Mouse (Mus musculus) cerebral cortex, adult 2 months (tissue): ENCODE data around the gene Spon1.

Experiments used
- WGBS: fragments of 180-500 bp; shearing (Covaris S2); methylation state at CpG from one replicate; pipeline ENCODE4 v1.1.7; 2018; 5-methylcytosine and 5-hydroxymethylcytosine counted together

Gene Spon1

DNA sequence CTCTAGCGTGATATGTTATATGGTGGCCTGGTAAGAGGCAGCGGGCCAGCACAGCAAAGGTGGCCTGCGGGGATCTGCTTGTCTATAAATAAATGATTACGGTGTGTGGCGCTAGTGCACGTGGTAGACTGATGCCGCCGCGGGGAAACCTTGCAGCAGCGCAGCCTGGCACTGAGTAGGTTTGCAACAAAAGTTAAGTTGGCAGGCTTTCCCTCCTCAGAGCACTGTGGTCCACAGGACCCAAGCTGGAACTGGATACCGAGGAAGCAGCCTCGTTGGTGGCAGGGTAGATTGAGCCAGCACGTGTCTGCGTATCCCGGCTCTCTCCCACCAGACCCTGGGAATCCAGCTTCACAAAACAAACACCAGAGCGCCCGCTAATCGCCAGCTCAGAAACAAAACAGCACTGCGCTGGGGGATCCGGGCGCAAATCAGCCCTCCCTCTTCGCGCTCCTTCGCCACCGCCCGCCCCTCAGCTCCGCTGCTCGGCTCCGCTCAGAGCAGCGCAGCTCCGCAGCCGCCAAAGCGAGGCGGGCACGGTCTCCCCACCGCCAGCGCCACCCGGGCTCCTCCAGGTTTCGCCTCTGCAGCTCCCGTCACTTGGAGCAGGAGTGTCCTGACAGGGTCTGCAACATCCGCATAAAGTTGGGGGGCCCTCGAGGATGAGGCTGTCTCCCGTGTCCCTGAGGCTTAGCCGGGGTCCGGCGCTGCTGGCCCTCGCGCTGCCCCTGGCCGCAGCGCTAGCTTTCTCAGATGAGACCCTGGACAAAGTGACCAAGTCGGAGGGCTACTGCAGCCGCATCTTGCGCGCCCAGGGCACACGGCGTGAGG, at the start of gene Spon1:
Spon1 (plus strand) TSS at position 332 of the 831 bp plus-strand sequence.
- under 1% methylated on average over 56 of the region's 56 CpGs for WGBS

DNA sequence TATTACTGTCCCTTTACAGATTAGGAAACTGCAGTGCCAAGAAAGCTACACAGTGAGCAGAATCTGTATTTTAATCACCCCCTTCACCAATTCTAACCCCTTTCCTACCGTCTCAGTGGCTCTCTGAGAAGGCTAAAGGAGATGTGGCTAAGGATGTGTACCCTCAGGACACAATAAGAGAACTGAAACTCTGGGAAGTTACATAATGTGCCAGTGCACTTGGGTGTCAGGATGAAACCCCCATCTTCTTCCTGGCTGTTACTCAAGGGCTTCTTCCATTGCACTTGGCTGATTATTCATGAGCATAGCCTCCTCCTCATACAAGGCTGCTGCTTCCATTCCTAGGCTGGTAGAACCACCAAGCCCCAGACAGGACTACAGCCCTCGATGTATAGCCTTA, 43.8 kb upstream of the Spon1 start:
- 82% methylated on average over 2 of the region's 2 CpGs for WGBS

DNA sequence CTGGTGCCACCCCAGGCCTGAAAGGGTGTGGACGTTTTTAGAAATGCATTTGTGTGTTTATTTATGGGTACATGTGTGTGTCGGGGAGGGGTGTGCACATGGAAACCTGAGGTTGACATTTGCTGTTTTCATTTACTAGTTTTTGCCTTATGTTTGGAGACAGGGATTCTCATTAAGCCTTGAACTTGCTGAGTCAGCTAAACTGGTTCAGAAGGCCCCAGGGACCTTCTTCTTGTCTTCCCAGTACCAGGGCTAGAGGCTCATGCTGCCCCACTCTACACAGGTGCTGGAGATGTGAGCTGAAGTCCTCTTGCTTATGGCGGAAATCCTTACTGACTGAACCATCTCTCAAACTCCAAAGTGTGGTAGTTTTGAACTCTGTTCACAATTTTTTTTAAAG, 41.9 kb upstream of the Spon1 start:
- 81% methylated on average over 3 of the region's 3 CpGs for WGBS

DNA sequence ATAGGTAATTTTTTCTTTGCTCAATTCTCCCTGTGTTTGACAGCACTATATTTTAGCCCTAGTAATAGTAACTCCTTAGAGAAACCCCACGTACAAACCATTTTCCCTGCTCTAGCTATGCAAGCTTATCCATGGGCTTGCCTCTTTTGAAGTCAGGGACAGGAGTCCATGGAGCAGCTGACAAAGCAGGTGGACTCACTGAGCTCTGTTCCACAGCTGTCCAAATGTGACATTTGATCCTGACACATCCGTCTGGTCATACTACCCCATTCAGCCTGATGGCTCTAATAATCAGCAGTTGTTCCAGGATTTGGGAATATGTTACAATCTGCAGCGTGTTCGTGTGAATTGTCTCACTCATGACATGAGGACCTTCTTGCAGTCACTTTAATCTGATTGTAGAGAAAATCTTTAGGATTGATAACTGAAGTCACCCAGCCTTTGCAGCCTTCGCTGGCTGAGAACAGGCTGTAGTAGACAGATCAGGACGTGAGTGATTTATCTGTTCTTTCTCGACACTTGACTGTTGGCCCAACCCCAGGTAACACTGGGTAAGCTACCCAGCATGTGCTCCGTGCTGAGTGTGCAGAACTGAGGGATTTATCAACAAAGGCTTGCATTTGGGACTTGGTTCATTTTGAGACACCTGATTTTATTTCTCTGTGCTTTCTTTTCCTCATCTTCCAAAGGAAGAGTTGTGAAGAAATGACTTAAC, 37.6 kb upstream of the Spon1 start:
- WGBS: 79% methylated on average over 8 of the region's 8 CpGs

DNA sequence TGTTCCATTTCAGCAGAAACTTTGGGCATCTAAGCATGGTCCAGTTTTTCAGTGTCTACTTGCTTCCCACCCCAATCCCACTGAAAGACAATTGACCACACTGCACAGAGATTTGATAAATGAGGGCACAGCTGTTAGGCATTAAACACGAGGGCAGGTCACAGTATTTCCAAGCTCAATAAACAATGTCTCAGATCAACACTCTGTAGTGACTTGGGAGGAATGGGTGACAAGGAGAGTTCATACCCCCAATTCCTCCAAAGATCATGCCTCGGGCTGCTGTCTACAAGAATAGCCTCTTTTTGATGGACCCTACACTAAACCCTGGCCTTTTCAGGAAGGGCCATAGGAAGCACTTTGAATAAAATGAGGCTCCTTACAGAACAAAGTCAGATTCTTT, 36.9 kb upstream of the Spon1 start:
- WGBS: 81% methylated on average over 2 of the region's 2 CpGs

DNA sequence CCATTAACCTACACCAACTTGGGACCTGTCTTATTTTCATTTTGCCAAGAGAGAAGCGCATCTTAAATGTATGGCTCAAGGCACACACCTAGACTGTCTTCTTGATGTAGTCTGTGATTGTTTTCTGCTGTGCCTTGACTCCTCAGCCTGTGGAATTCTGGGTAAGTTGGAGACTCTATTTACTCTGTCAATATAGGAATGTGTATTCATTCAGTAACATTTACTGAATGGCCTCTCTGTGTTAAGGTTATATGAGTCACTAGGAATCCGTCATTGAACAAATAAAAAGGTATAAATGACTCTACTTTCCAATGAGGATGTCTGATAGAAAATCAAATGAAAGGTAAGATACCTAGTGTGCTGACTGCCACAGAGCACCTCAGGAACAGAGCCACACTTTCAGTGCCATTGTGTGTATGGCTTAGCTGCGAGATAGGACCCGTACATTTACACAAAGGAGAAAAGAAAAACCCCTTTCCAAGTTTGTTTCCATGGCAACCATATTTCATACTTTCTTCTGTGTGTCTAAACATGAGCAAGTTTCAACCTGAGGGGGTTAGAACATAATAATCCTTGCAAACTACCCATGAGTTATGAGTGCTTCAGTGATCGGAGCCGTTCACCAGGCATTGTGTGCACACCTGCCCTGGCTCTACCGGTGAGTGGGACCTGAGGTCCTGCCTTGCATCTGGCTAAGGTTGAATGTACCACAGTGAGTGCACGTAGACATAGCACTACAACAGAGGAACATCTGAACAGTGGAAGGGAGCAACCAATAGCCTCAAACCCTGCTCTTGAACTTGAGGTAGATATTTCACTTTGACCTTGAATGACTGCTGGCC, 35.2 kb upstream of the Spon1 start:
- 80% methylated on average over 8 of the region's 8 CpGs for WGBS

DNA sequence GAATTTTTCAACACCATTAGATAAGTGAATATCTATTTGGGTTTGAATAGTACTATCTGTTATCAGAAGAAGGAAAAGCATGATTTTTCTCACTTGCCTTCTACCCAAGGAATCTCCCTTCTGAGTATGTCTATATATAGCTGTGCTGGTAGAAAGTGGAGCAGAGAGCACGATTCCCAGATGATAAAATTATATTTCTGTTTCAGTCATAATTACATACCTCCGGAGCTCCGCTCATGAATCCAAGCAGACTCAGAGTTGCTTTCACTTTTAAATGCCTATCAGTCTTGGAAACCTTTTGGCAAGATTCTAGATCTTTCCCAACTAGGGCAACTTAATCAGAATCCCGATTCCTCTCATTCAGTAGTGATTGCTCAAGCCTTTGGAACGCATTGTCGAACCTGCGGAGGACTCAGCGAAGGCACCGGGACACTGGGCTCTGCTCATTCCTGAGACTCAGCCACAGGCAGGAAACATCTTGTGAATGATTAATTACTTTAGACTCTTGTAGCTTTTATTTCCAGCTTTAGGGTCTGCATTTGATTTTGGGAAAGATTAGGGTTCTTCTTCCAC, 27.9 kb upstream of the Spon1 start:
- WGBS: 30% methylated on average over 9 of the region's 9 CpGs

DNA sequence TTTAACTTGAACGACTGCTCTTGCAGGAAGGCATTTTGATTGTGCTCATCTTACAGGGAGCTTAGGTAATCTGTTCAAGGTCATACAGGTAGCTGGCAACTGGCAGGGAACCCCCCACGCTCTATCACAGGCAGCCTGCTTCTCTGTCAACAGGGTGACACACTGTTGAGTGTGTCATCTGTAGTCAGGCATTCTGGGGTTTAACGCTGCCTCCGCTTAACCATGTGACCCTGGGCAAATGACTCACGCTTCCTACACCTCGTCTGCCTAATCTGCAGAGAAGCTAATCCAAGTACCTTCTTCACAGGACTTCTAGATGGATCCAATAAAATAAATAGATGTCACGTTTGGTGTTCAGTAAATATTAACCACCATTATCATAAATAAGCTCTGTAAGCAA, 26.6 kb upstream of the Spon1 start:
- 60% methylated on average over 7 of the region's 7 CpGs for WGBS

DNA sequence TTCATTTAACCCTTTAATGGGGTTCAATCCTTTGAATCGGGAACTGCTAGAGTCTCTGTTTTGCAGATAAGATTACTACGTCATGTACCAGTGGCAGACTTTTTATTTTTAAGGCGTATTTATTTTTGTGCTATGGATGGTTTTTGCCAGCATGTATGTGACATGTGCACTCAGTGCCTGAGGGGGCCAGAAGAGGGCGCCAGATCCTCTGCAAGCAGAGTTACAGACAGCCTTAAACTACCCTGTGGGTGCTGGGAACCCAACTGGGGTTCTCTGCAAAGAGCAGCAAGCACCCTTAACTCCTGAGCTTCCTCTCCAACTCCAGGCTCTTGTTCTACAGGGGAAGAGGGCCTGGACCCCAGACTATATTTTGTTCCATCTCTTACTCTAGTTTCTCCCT, 23.2 kb upstream of the Spon1 start:
- whole genome bisulfite sequencing: 88% methylated on average over 4 of the region's 4 CpGs

DNA sequence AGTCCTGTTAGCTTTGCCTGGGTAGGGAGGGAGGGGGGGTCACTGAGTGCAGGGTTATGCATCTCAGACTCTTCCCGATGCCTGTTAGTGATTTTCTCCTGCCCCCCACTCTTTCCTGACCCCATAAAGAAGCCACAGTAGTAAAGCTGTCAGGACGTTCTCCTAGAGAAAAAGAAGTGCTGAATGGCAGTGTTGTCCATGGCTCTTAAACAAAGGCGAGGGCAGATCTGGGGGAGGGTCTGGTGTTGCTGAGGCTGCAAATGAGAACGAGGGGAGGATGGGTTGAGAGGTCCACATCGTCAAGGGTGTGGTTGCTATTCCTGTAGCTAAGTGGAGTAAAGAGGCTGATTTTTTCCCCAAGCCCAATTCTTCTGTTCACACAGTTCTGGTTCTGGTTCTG, 21.8 kb upstream of the Spon1 start:
- WGBS: 73% methylated on average over 5 of the region's 5 CpGs

DNA sequence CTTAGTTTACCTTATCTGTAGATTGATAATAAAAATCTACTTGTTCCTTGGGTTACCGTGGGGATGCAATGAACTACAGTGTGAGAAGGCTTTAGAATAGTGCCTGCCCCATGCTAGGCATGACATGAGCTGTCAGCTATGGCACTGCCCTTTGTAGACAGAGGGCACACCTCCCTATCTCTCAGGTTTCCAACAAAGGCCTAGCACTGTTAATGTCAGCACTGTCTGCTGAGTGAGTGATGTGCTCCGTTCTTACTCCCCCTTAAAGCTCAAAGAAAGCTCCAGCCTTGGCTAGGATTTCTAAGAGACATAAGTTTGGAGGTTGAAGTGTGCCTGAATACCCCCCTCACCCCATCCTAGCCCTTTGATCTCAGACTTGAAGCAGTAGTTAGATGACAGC, 9.2 kb upstream of the Spon1 start:
- 94% methylated on average over 2 of the region's 2 CpGs for WGBS

DNA sequence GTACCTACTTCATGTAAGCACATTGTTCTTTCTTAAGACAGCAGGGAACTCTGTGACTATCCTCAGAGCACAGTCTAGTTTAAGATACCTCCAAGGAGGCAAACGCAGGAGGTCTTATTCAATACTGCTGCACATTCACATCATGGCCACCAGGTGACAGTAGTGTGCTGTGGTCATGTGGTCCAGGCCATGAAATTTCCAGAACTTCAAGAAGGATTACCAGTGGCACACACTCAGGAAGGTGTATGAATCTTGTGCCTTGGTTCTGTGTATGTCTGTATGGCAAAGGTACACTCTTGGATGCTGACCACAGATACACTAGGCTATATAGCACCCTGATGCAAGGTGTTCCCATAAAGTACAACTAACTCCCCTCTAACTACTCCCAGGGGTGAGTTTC, 6.6 kb upstream of the Spon1 start:
- 5% methylated on average over 1 of the region's 1 CpGs for WGBS

DNA sequence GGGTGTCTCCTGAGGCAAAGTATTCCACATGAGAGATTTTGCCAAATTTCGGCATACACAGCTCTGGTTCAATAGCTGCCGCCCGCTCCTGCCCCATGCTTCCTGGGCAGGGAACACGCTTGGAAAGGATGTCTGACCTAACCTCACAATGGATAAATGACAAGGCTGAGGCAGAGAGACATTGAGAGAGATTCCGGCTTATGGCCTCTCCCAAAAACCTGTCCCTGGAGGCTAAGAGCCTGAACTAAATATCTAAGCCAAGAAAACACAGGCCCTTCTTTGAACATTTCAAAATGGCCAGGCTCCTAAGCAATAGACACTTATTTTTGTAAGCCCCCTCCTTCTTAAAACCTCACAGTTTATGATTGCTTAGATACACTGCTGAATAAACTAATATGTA, 665 bp upstream of the Spon1 start:
- 90% methylated on average over 5 of the region's 5 CpGs for WGBS

DNA sequence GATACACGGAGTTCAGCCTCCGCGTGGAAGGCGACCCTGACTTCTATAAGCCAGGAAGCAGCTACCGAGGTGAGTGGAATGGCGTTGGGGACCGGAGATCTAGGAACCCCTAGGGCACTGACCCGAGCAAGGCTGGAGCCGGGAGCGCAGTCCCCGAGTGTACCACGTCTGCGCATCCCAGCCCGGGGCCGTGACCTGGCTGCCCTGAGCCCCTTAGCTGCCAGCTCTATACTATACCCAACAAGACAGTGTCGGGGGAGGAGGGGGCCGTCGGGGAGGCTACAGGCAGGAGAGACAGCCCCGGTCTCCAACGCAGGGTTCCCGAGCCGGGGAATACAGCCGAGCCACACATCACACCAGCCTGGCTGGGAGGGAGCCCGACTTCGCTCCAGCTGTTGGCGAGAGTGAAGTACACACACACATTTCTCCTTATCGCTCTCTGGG, 722 bp downstream of the Spon1 start:
- WGBS: 2% methylated on average over 27 of the region's 27 CpGs

DNA sequence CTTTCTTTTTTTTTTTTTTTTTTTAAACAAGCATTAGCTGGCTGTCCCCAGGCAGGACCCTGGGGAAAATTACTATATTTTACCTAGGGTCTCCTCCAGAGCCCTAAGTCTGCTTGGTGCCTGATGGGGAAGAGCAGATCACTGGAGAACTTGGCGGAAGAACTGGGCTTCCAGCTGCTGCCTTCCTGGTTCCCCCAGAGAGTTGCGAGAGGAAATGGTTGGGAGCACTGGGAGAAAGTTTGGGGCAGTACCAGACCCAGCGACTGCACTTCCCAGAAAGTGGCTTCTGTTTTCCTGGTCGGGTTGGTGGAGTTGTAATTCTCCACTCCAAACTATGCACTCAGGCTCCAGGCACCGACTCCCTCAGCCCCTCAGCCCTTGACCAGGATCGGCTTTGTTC, 1.7 kb downstream of the Spon1 start:
- 53% methylated on average over 6 of the region's 6 CpGs for WGBS

DNA sequence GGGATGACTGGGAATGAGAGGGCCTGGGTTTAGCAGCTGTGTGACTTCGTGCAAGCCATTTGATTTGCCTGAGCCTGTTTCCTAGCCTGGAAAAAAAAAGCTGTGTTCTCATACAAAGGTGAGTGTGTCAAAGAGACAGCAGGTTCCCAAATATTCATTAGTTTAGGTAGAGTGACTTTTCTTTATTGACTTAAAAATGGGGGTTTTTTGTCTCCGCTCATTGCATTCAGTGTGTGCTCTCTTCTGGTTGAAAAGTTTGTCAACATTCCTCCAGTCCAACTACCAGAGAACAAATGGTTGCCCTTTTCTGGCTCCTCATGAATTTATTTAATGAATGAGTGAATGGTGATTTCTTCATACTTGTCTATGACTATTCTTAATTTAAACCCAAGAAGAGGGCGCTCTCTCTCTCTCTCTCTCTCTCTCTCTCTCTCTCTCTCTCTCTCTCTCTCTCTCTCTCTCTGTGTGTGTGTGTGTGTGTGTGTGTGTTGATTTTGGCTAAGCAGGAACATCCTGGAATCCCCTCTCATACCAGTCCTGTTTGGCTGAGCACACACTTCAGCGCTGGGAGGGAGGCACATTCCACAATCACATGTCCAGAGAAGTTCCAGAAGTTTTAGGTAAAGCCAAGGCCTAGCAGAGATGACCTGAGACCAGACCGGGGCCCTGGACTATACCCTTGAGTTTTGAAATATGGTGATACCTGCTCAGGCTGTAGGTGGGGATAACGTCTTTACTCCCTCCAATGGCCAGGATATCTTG, 2.6 kb downstream of the Spon1 start:
- WGBS: 64% methylated on average over 6 of the region's 6 CpGs

DNA sequence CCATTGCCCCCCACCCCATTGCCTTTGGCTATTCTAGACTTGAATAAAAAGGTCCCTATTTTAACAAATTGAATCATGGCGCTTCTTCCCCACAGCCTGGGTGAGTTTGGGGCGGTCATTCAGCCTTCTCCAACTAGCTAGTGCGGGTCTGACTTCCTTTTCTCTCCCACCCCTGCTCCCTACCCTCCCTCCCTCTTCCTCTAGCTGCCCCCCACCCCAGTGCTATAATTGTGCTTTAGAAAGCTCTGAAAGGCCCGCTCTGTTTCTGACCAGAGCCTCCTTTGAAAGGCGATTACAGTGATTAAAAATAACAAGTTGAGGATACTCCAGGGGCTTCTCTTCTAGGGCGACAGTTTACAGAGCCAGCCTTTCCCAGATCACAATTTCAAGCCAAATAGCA, 3.5 kb downstream of the Spon1 start:
- WGBS: 49% methylated on average over 6 of the region's 6 CpGs

DNA sequence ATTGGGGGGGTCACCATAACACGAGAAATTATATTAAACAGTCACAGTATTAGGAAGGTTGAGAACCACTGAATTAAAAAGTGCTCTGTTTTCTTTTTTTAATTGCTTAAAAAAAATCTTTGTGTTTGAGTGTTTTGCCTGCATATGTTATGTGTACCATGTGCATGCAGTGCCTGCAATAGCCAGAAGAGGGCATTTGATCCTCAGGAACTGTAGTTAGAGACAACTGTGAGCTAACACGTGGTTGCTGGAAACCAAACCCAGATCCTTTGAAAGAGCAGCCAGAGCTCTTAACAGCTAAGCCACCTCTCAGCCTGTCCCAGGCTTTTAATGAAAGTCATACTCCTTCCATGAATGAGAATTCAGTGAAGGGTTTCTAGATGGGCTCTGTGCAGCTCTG, 6.3 kb downstream of the Spon1 start:
- WGBS: 91% methylated on average over 2 of the region's 2 CpGs

DNA sequence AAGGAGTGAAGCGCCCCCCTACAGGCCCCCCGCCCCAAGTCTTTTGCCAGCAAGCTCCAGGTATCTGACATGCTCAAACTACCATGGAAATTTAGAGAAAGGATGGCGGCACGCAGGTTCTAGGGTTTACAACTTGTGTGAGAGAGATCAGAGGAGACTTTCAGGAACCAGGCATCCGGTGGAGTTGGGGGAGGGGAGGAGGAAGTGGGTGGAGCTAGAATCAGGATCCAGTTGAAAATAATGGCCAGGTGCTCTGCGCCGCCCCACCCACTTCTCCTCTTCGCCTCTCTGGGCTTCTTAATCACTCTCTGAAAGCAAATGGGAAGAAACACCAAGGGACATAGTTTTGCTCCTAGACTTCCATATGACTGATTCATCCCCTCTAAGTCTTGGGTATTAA, 7.6 kb downstream of the Spon1 start:
- 62% methylated on average over 8 of the region's 8 CpGs for WGBS

DNA sequence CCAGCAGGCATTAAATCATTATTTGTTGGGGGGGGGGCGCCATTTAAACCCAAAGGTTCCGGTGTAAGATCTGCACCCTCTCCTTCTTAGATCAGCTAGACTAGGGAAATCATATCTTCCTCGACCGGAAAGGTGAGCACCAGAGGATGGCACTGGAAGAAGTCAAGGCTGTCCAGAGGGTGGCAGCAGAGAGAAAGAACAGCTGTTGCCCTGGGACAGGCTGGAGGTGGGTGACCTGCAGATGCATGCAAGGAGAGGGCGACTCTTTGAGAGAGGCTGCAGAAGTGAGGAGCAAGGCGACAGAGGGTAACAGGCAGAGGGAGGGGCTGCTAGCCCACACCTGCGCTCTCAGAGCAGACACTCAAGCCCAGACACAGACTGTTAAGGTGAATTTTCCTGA, 8.2 kb downstream of the Spon1 start:
- 25% methylated on average over 7 of the region's 7 CpGs for WGBS

DNA sequence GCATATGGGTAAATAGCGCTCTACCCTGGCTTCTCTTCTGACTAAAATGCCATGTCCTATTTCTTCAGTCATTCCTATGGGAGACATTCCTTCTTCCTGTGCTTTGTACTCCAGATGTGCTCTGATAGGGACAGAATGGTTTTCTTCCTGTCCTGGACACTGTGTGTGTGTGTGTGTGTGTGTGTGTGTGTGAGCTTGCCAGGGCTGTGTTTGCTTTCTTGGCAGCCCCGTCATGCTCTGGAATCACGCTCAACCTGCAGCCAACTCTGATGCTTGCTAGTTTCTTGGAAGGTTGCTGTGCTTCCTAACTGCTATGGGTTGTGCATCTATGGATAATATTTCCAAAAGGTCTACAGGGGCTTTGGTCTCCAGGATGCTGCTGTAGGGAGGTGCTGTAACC, 9.1 kb downstream of the Spon1 start:
- 51% methylated on average over 3 of the region's 3 CpGs for WGBS
